Mouse (Mus musculus) ES-E14 (cell line): Measurements from ENCODE around the gene Baiap2l1. TPM values are rescaled to one million over a fixed set of nuclear protein-coding genes. Genes with fewer than 3 reads are reported as not detected.

Source experiments
- DNase-seq: peaks from one replicate; pipeline ENCODE4 v3.0.0-alpha.2; 2013; ENCODE audit warnings: low read depth, low spot score
- H3K27ac ChIP-seq: 2 replicates; pipeline ENCODE4 v1.5.1; 2012; ENCODE audit warnings: low read depth, mild to moderate bottlenecking, low read length, moderate library complexity, mixed read lengths; ENCODE audit not compliant: poor library complexity, insufficient read depth, severe bottlenecking
- H3K36me3 ChIP-seq: 2 replicates; pipeline ENCODE4 v1.6.1; 2012; ENCODE audit warnings: mild to moderate bottlenecking, low read length, moderate library complexity, mixed read lengths; ENCODE audit not compliant: control insufficient read depth, poor library complexity, insufficient read depth, severe bottlenecking
- H3K4me1 ChIP-seq, 2 experiments: fragments of 150-350 bp in 1 of 2; sonication (generic) in 1 of 2; 2 replicates each; pipeline ENCODE4 v1.6.1; 2012; ENCODE audit warnings: low read length in 2 of 2, mild to moderate bottlenecking in 1 of 2, mixed read lengths in 1 of 2; ENCODE audit not compliant: control insufficient read depth in 2 of 2, insufficient read depth in 2 of 2, poor library complexity in 1 of 2
- H3K4me3 ChIP-seq, 2 experiments: fragments of 150-350 bp in 1 of 2; sonication (generic) in 1 of 2; 2 replicates each; pipeline ENCODE4 v1.5.1; 2012; ENCODE audit warnings: low read length in 2 of 2, low read depth in 1 of 2, mild to moderate bottlenecking in 1 of 2, mixed read lengths in 1 of 2; ENCODE audit not compliant: insufficient read depth in 1 of 2, poor library complexity in 1 of 2, severe bottlenecking in 1 of 2
- H3K9ac ChIP-seq: 2 replicates; pipeline ENCODE4 v1.6.1; 2012; ENCODE audit warnings: low read depth, mild to moderate bottlenecking, low read length, mixed read lengths; ENCODE audit not compliant: poor library complexity, insufficient read depth, severe bottlenecking
- H3K9me3 ChIP-seq: fragments of 150-350 bp; sonication (generic); 2 replicates; pipeline ENCODE4 v1.6.1; 2012; ENCODE audit warnings: low read depth, mild to moderate bottlenecking, low read length; ENCODE audit not compliant: control insufficient read depth, insufficient read depth
- CHD2 ChIP-seq: IDR thresholded peaks from 2 replicates; pipeline ENCODE4 v1.6.1; 2014; ENCODE audit warnings: mild to moderate bottlenecking, low read depth, low read length, inconsistent platforms
- HCFC1 ChIP-seq: IDR thresholded peaks from 2 replicates; pipeline ENCODE4 v1.6.1; 2012; ENCODE audit warnings: low read length, inconsistent platforms, borderline replicate concordance; ENCODE audit not compliant: insufficient read depth
- MAFK ChIP-seq: IDR thresholded peaks from 2 replicates; pipeline ENCODE4 v1.6.1; 2014; ENCODE audit warnings: mild to moderate bottlenecking, low read depth, low read length, inconsistent platforms; ENCODE audit not compliant: insufficient read depth
- ZC3H11A ChIP-seq: IDR thresholded peaks from 2 replicates; pipeline ENCODE4 v1.6.1; 2012; ENCODE audit warnings: low read depth, mild to moderate bottlenecking, inconsistent platforms, low read length, borderline replicate concordance
- ZNF384 ChIP-seq: IDR thresholded peaks from 2 replicates; pipeline ENCODE4 v1.6.1; 2012; ENCODE audit warnings: low read depth, low read length, inconsistent platforms
- in situ Hi-C, 2 experiments: fragments of 600-800 bp; cut with MboI; formaldehyde crosslinking; loops; one replicate each; pipeline ENCODE4 v1.15.1; 2025; ENCODE audit warnings: low sequenced_read_pairs in 2 of 2, inconsistent platforms in 1 of 2; ENCODE audit not compliant: unreplicated experiment in 2 of 2
- total RNA-seq: library from RNA; depleted of rRNA; stranded (reverse); fragments of 300-350 nt; gene quantifications from 2 replicates; pipeline ENCODE4 v1.2.3, GENCODE M21; 2012

Baiap2l1 gene
- total RNA-seq, 1 experiment = 1.4 TPM

DNA sequence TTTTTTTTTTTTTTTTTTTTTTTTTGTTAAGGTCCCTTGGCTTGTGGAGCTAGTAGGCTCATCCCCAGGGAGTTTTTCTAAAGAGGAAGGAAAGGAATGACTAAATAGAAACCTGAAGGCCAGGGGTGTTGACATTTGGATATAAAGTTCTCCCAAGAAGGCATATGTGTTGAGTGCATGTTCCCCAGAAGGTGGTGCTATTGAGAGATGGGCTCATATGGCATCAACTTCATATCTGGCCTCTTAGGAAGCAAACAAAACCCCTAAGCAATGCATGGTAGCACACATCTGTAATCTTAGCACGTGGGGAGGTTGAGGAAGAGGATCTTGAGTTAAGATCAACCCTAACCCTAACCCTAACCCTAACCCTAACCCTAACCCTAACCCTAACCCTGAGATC lies 126.5 kb downstream of the Baiap2l1 start:
- DNase-seq = no peak
- H3K4me1 ChIP-seq = no peaks in the 10 kb centered on the region
- in situ Hi-C loops = no loop called here
- H3K36me3 ChIP-seq = no peaks in the 10 kb centered on the region
- no peak for TF ChIP-seq CHD2
- TF ChIP-seq MAFK = no peak
- TF ChIP-seq ZNF384 = no peak
- no peak for TF ChIP-seq ZC3H11A
- no peak overlapping the region for H3K4me3 ChIP-seq
- no peak overlapping the region for H3K9ac ChIP-seq
- no peaks in the 10 kb centered on the region for H3K9me3 ChIP-seq
- no peak overlapping the region for H3K27ac ChIP-seq

GRCm38 (mm10) chr5:144230216-144230615 lies 127.7 kb downstream of the Baiap2l1 start:
- no peaks in the 10 kb centered on the region for H3K36me3 ChIP-seq
- no peak overlapping the region for H3K27ac ChIP-seq
- DNase-seq = no peak
- H3K9me3 ChIP-seq = no peaks in the 10 kb centered on the region
- no peaks in the 10 kb centered on the region for H3K4me1 ChIP-seq
- H3K4me3 ChIP-seq = no peak overlapping the region
- TF ChIP-seq CHD2 (no peak), MAFK (no peak), ZC3H11A (no peak), ZNF384 (no peak), HCFC1 (no peak)
- in situ Hi-C loops = no loop called here
- H3K9ac ChIP-seq = no peak overlapping the region

DNA sequence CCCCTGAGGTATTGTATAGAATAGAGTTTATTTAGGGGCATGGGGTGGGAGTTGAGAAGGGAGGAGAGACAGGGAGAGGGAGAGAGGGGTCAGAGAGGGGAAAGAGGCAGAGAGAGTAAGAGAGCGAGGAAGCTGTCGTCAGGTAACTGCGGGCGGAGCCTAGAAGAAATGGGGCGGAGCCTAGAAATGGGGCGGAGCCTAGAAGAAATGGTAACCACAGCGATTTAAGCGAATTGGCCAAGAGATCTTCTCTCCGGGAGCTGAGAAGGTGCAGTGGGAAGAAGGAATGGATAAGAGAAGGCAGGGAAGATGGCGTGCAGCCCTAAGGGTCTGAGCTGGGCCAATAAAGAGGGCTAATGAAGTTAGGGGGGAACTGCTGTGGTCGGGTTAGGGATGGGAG lies 131.7 kb downstream of the Baiap2l1 start:
- no peak for TF ChIP-seq CHD2
- no peak for TF ChIP-seq ZC3H11A
- TF ChIP-seq ZNF384 = no peak
- no peak for TF ChIP-seq MAFK
- TF ChIP-seq HCFC1 = no peak
- Histone ChIP-seq H3K9ac (peak overlapping the region; percentile 50; the same call in 1 of the 2 replicates), H3K4me1 (peaks cover 0 to 4% of the 10 kb centered on the region in 2 experiments; a peak in 1 of 4 replicates), H3K27ac (no peak overlapping the region), H3K9me3 (no peaks in the 10 kb centered on the region), H3K4me3 (peak overlapping the region; percentile 59 to 72), H3K36me3 (no peaks in the 10 kb centered on the region)
- peak; percentile 57 for DNase-seq
- in situ Hi-C loops = no loop called here

DNA sequence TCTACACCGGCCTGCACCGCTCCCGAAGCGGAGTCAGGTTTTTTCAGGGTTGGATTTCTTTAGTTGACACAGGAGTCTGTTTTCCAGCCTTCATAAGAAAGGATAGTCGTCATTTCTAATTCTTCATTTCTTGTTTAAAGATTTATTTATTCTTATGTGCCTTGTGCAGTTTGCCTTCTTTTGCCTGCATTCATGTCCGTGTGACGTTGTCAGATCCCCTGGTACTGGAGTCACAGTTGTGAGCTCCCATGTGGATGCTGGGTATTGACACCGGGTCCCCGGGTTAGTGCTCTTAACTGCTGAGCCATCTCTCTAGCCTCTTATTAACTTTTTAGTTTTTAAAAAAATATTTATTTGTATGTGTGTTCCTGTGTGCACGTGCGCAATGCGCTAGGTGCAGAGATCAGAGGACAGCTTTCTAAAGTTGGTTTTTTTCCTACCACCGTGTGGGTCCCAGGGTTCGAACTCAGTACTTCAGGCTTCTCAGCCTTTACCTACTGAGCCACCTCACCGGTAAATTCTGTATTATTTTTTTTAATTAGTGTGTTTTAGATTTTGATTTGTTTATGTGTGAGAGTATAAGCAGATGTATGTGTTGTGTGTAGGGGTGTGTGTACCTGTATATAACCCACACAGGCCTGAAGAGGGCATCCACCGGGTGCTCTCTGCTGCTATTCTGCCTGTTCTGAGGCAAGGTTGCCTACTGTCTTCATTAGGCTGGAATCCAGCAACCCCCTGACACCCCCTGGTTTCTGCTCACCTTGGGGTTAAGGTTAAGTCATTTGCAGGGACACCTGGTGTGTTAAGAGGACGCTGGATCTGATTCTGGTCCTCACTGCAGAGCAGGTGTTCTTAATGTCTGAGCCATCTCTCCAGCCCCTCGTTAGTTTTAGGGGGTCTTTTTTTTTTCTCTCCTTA lies 133.8 kb downstream of the Baiap2l1 start:
- TF ChIP-seq MAFK (no peak), ZNF384 (no peak), ZC3H11A (no peak), CHD2 (no peak), HCFC1 (no peak)
- in situ Hi-C loops = no loop called here
- peaks cover 3 to 12% of the 10 kb centered on the region in 2 experiments; a peak in 2 of 4 replicates for H3K4me1 ChIP-seq
- H3K27ac ChIP-seq = no peak overlapping the region
- DNase-seq = no peak
- H3K36me3 ChIP-seq = no peaks in the 10 kb centered on the region
- peak overlapping the region; percentile 73 to 91 for H3K4me3 ChIP-seq
- peak overlapping the region; percentile 76 for H3K9ac ChIP-seq
- H3K9me3 ChIP-seq = no peaks in the 10 kb centered on the region
